Mouse (Mus musculus) MEL (cell line): ENCODE results near the gene Lrrc25.
A peak's percentile ranks its signal among the peaks of the same experiment; 100 is the strongest.

ENCODE experiments used
- BHLHE40 ChIP-seq: IDR thresholded peaks from 2 replicates; pipeline ENCODE4 v1.6.1; 2012; ENCODE audit warnings: low read depth, mild to moderate bottlenecking, inconsistent platforms, low read length, improper control_type of control experiment, borderline replicate concordance
- CTCF ChIP-seq, 3 experiments: IDR thresholded peaks in 2 of 3; conservative IDR thresholded peaks in 1 of 3; 2 replicates each; pipeline ENCODE4 v1.5.1; 2011 to 2012; ENCODE audit warnings: low read length in 3 of 3, low read depth in 2 of 3, mild to moderate bottlenecking in 2 of 3, improper control_type of control experiment in 1 of 3, inconsistent platforms in 1 of 3, mixed read lengths in 1 of 3, moderate library complexity in 1 of 3; ENCODE audit not compliant: control insufficient read depth in 1 of 3, insufficient read depth in 1 of 3, poor library complexity in 1 of 3, severe bottlenecking in 1 of 3

- no peak for TF ChIP-seq BHLHE40
- peak; percentile 29 to 57 (median 45); a peak in 5 of 6 replicates for TF ChIP-seq CTCF (IDR thresholded peaks at IDR 0.05 in 2 of 3, conservative IDR thresholded peaks at IDR 0.05 in 1 of 3; ENCODE audit: control insufficient read depth in 1 of 3, insufficient read depth in 1 of 3, low read depth in 2 of 3, low read length in 3 of 3, poor library complexity in 1 of 3, severe bottlenecking in 1 of 3)
These were observed 28.1 kb downstream of the Lrrc25 start for GRCm38 (mm10) chr8:70644065-70644464.
